Mouse (Mus musculus) heart, adult 9 months (tissue): ENCODE data around the gene Gzma.

Experiments
- DNase-seq, 2 experiments: peaks; one replicate each; pipeline ENCODE4 v3.0.0; 2022; ENCODE audit warnings: low spot score in 2 of 2

Gzma gene

GRCm38 (mm10) chr13:113100879-113101278 is at the start of gene Gzma:
Gene Gzma, minus strand, starts transcription at chr13:113100981.
- no peak for DNase-seq

- DNase-seq: no peak
Measured at GRCm38 (mm10) chr13:113139597-113139996, 38.8 kb upstream of the Gzma start.

GRCm38 (mm10) chr13:113129974-113130373 is 29.2 kb upstream of the Gzma start:
- DNase-seq: no peak

- DNase-seq: no peak
Measured at GRCm38 (mm10) chr13:113121326-113121725, 20.5 kb upstream of the Gzma start.

GRCm38 (mm10) chr13:113120324-113121237 is 19.8 kb upstream of the Gzma start:
- DNase-seq: no peak

GRCm38 (mm10) chr13:113118977-113119376 is 18.2 kb upstream of the Gzma start:
- DNase-seq: no peak

- no peak for DNase-seq
Measured at GRCm38 (mm10) chr13:113104759-113105158, 4.0 kb upstream of the Gzma start.

- no peak for DNase-seq
Measured at GRCm38 (mm10) chr13:113101804-113102203, 1.0 kb upstream of the Gzma start.

- DNase-seq: no peak
Measured at GRCm38 (mm10) chr13:113098406-113098805, 2.4 kb downstream of the Gzma start.

- DNase-seq: no peak
Measured at GRCm38 (mm10) chr13:113097011-113097410, 3.8 kb downstream of the Gzma start.

- no peak for DNase-seq
Measured at GRCm38 (mm10) chr13:113094618-113095017, 6.2 kb downstream of the Gzma start.

- no peak for DNase-seq
Measured at GRCm38 (mm10) chr13:113090489-113090888, 10.3 kb downstream of the Gzma start.

GRCm38 (mm10) chr13:113087226-113088017 is 13.4 kb downstream of the Gzma start:
- DNase-seq: no peak

GRCm38 (mm10) chr13:113084732-113085131 is 16.0 kb downstream of the Gzma start:
- DNase-seq: no peak

- no peak for DNase-seq
Measured at GRCm38 (mm10) chr13:113082101-113082500, 18.7 kb downstream of the Gzma start.

- no peak for DNase-seq
Measured at GRCm38 (mm10) chr13:113079021-113079420, 21.8 kb downstream of the Gzma start.

GRCm38 (mm10) chr13:113064542-113064941 is 36.2 kb downstream of the Gzma start:
- DNase-seq: no peak

- DNase-seq: no peak
Measured at GRCm38 (mm10) chr13:113061746-113062145, 39.0 kb downstream of the Gzma start.

- no peak for DNase-seq
Measured at GRCm38 (mm10) chr13:113055826-113056225, 45.0 kb downstream of the Gzma start.

GRCm38 (mm10) chr13:113054230-113054629 is 46.6 kb downstream of the Gzma start:
- no peak for DNase-seq

- DNase-seq: no peak
Measured at GRCm38 (mm10) chr13:113047647-113048046, 53.1 kb downstream of the Gzma start.

- no peak for DNase-seq
Measured at GRCm38 (mm10) chr13:113047018-113047417, 53.8 kb downstream of the Gzma start.
